Mouse (Mus musculus): ENCODE measurements around the gene Ago4. TPM values are rescaled to one million over a fixed set of nuclear protein-coding genes. Genes with fewer than 3 reads are reported as not detected.

Gene Ago4
- total and polyA plus RNA-seq, 3 experiments, result 0.42 to 1.8 TPM; not detected in 1

- peaks cover 10% of the 10 kb centered on the region for H3K79me2 ChIP-seq (ENCODE audit: control insufficient read depth, insufficient read depth, low read length, poor library complexity)
- no peaks in the 10 kb centered on the region for H3K9me3 ChIP-seq (replicated peaks; ENCODE audit: insufficient read depth, low read length)
- H3K4me3 ChIP-seq (ENCODE audit: control insufficient read depth in 1 of 2, insufficient read depth in 1 of 2, low read depth in 2 of 2, low read length in 2 of 2), result peak overlapping the region; percentile 35 to 93
- peak overlapping the region; percentile 85 for H3K27ac ChIP-seq (ENCODE audit: control insufficient read depth, low read depth, low read length)
- peaks cover 0 to 23% of the 10 kb centered on the region in 2 experiments for H3K4me1 ChIP-seq (ENCODE audit: control insufficient read depth in 1 of 2, insufficient read depth in 2 of 2, low read length in 2 of 2)
- TF ChIP-seq USF1 (IDR thresholded peaks at IDR 0.05; ENCODE audit: low read depth, low read length), result no peak
- TF ChIP-seq RCOR1 (IDR thresholded peaks at IDR 0.05; ENCODE audit: low read depth, low read length), result peak; percentile 41
- TF ChIP-seq ELF1 (IDR thresholded peaks at IDR 0.05; ENCODE audit: low read depth, low read length), result no peak
- no peak for TF ChIP-seq MYC (IDR thresholded peaks at IDR 0.05; ENCODE audit: low read depth, low read length)
- no peak for TF ChIP-seq JUND (IDR thresholded peaks at IDR 0.05; ENCODE audit: low read depth, low read length)
- no peak for TF ChIP-seq POLR2AphosphoS5 (IDR thresholded peaks at IDR 0.05; ENCODE audit: borderline replicate concordance, low read depth, low read length)
- no peak for TF ChIP-seq E2F4 (IDR thresholded peaks at IDR 0.05; ENCODE audit: borderline replicate concordance, low read depth, low read length)
- TF ChIP-seq TCF12 (IDR thresholded peaks at IDR 0.05; ENCODE audit: low read depth, low read length), result peak; percentile 83
- TF ChIP-seq TBP (IDR thresholded peaks at IDR 0.05; ENCODE audit: low read depth, low read length), result no peak
- no peak for TF ChIP-seq GABPA (IDR thresholded peaks at IDR 0.05; ENCODE audit: low read depth, low read length)
- TF ChIP-seq POLR2A (IDR thresholded peaks at IDR 0.05; ENCODE audit: control insufficient read depth in 1 of 2, insufficient read depth in 1 of 2, low read depth in 1 of 2, low read length in 2 of 2, poor library complexity in 1 of 2), result peak in 1 of 2 experiments; percentile 12; a peak in 1 of 4 replicates
- no peak; the same call in 1 of the 2 replicates for TF ChIP-seq MAX (IDR thresholded peaks at IDR 0.05; ENCODE audit: low read length)
- TF ChIP-seq KAT2A (conservative IDR thresholded peaks at IDR 0.05; ENCODE audit: low read depth, low read length), result no peak
- TF ChIP-seq CHD2 (IDR thresholded peaks at IDR 0.05; ENCODE audit: low read length), result no peak
- TF ChIP-seq MXI1 (IDR thresholded peaks at IDR 0.05; ENCODE audit: low read depth, low read length), result no peak; the same call in none of the 2 replicates
- no peak for TF ChIP-seq NRF1 (IDR thresholded peaks at IDR 0.05; ENCODE audit: insufficient read depth, low read depth, low read length, poor library complexity, severe bottlenecking)
- TF ChIP-seq ZKSCAN1 (IDR thresholded peaks at IDR 0.05; ENCODE audit: low read depth, low read length), result no peak
- no peak for TF ChIP-seq MYB (IDR thresholded peaks at IDR 0.05; ENCODE audit: low read depth, low read length)
- TF ChIP-seq GATA1 (IDR thresholded peaks at IDR 0.05; ENCODE audit: low read depth, low read length), result peak; percentile 61
- TF ChIP-seq BHLHE40 (IDR thresholded peaks at IDR 0.05; ENCODE audit: borderline replicate concordance, low read depth, low read length), result no peak
- TF ChIP-seq ZNF384 (IDR thresholded peaks at IDR 0.05; ENCODE audit: low read depth, low read length), result no peak; the same call in 1 of the 2 replicates
- TF ChIP-seq UBTF (IDR thresholded peaks at IDR 0.05; ENCODE audit: borderline replicate concordance, insufficient read depth, low read depth, low read length), result no peak
- no peak for TF ChIP-seq RAD21 (IDR thresholded peaks at IDR 0.05; ENCODE audit: low read depth, low read length)
- TF ChIP-seq HCFC1 (IDR thresholded peaks at IDR 0.05; ENCODE audit: low read depth, low read length), result no peak
- no peak for TF ChIP-seq ZC3H11A (IDR thresholded peaks at IDR 0.05; ENCODE audit: low read depth, low read length)
- peak; percentile 46 for TF ChIP-seq ZMIZ1 (IDR thresholded peaks at IDR 0.05; ENCODE audit: low read depth, low read length)
- no peak for TF ChIP-seq CHD1 (IDR thresholded peaks at IDR 0.05; ENCODE audit: low read depth, low read length)
- TF ChIP-seq POLR2AphosphoS2 (IDR thresholded peaks at IDR 0.05; ENCODE audit: low read length), result no peak
- TF ChIP-seq TAL1 (IDR thresholded peaks at IDR 0.05; ENCODE audit: low read length), result peak; percentile 89
- no peak for TF ChIP-seq MAFK (IDR thresholded peaks at IDR 0.05; ENCODE audit: borderline replicate concordance, low read depth, low read length)
- peak; percentile 79 for TF ChIP-seq ETS1 (IDR thresholded peaks at IDR 0.05; ENCODE audit: low read depth, low read length)
- TF ChIP-seq MEF2A (IDR thresholded peaks at IDR 0.05; ENCODE audit: extremely low read depth, insufficient replicate concordance, low read depth, low read length, poor library complexity, severe bottlenecking), result no peak
- TF ChIP-seq NELFE (IDR thresholded peaks at IDR 0.05; ENCODE audit: low read depth, low read length), result peak; percentile 8; the same call in 1 of the 2 replicates
- peak; percentile 75 to 80 for TF ChIP-seq EP300 (IDR thresholded peaks at IDR 0.05; ENCODE audit: low read depth in 1 of 2, low read length in 2 of 2)
- TF ChIP-seq CTCF (IDR thresholded peaks at IDR 0.05 in 2 of 3, conservative IDR thresholded peaks at IDR 0.05 in 1 of 3; ENCODE audit: control insufficient read depth in 1 of 3, insufficient read depth in 1 of 3, low read depth in 2 of 3, low read length in 3 of 3, poor library complexity in 1 of 3, severe bottlenecking in 1 of 3), result no peak
- peak; percentile 51; the same call in 1 of the 2 replicates for TF ChIP-seq SIN3A (IDR thresholded peaks at IDR 0.05; ENCODE audit: low read length)
- no peak for TF ChIP-seq SMC3 (IDR thresholded peaks at IDR 0.05; ENCODE audit: low read depth, low read length)
- H3K36me3 ChIP-seq (ENCODE audit: control insufficient read depth in 1 of 2, insufficient read depth in 2 of 2, low read length in 2 of 2), result peaks cover 0 to 11% of the 10 kb centered on the region in 2 experiments; a peak in 2 of 4 replicates
- peak overlapping the region; percentile 54 for H3K9ac ChIP-seq (ENCODE audit: control insufficient read depth, low read depth, low read length, poor library complexity, severe bottlenecking)
- H3K27me3 ChIP-seq (ENCODE audit: control insufficient read depth in 1 of 2, insufficient read depth in 2 of 2, low read length in 2 of 2), result no peaks in the 10 kb centered on the region
- DNase-seq (ENCODE audit: low read depth, low spot score), result peak; percentile 89
Observed at GRCm38 (mm10) chr4:126468925-126469324, 64.3 kb downstream of the Ago4 start.
